Mouse (Mus musculus): ENCODE measurements around the gene Metap1d. TPM values are rescaled to one million over a fixed set of nuclear protein-coding genes. Genes with fewer than 3 reads are reported as not detected.

Metap1d gene
- 12.7 and 13.7 TPM in 2 replicates for polyA plus RNA-seq (2021; fragmentation: Nextera tagmentation)
- long read RNA-seq, experiment 1, transcript Metap1d-201 (10 exons, 1,321 nt) = minor isoform, 24 of 116 reads
- long read RNA-seq, experiment 1, transcript Metap1d-205 (9 exons, 2,770 nt) = major isoform, 31 of 116 reads
- long read RNA-seq, experiment 1, partial matches to known transcripts = 20 of 116 reads
- long read RNA-seq, experiment 1, other reads (novel, unspliced or antisense) = 38 of 116 reads
- long read RNA-seq, experiment 2, transcript Metap1d-201 (10 exons, 1,321 nt) = major isoform, 11 of 21 reads
- long read RNA-seq, experiment 2, partial matches to known transcripts = 3 of 21 reads
- long read RNA-seq, experiment 2, other reads (novel, unspliced or antisense) = 6 of 21 reads

GRCm38 (mm10) chr2:71453161-71453916 is at the start of gene Metap1d:
Metap1d (plus strand) TSS chr2:71453276.

GRCm38 (mm10) chr2:71528014-71528713 is 75.1 kb downstream of the Metap1d start, which contains the start of gene Dlx1:
Dlx1 (plus strand) TSS chr2:71528113.

GRCm38 (mm10) chr2:71546640-71547071 is 93.6 kb downstream of the Metap1d start, which contains the start of gene Dlx2:
Dlx2 (minus strand) TSS chr2:71546754.

Other genes starting within 250 kb of the Metap1d start
- gene Dync1i2, start 241.6 kb upstream of the Metap1d start, polyA plus RNA-seq (2021; fragmentation: Nextera tagmentation) = 65.6 and 69.7 TPM in 2 replicates
- gene Slc25a12, start 85.5 kb upstream of the Metap1d start, polyA plus RNA-seq (2021; fragmentation: Nextera tagmentation) = 120 and 145 TPM in 2 replicates
- 23.9 and 26.3 TPM in 2 replicates for gene Hat1, start 64.3 kb upstream of the Metap1d start, polyA plus RNA-seq (2021; fragmentation: Nextera tagmentation)
- gene Dlx1, start 74.8 kb downstream of the Metap1d start, polyA plus RNA-seq (2021; fragmentation: Nextera tagmentation) = 10.4 and 16.8 TPM in 2 replicates
- 2.8 and 5.4 TPM in 2 replicates for gene Dlx2, start 93.5 kb downstream of the Metap1d start, polyA plus RNA-seq (2021; fragmentation: Nextera tagmentation)

Measured in left cerebral cortex, adult 6 months (tissue).